Mouse (Mus musculus) intestine, embryonic 15.5 days (tissue): ENCODE measurements at regions not wholly inside any gene's neighbourhood (a gene's known extent, or its start where the extent isn't known, plus 50 kb on each side); places are given as distances from the start of the nearest gene placed in this dataset.

Source experiments
- ATAC-seq: fragments of 200-750 bp; cut with Nextera tagmentation; 2 replicates; pipeline ENCODE4 v1.8.0; 2017; ENCODE audit warnings: moderate TSS enrichment, moderate library complexity
- H3K27ac ChIP-seq: fragments of 300-500 bp; sonication (generic); 2 replicates; pipeline ENCODE4 v1.5.1; 2015; ENCODE audit warnings: mild to moderate bottlenecking, inconsistent platforms
- H3K27me3 ChIP-seq: fragments of 300-500 bp; sonication (generic); replicated peaks from 2 replicates; pipeline ENCODE4 v1.6.1; 2015; ENCODE audit warnings: inconsistent platforms
- H3K36me3 ChIP-seq: fragments of 300-500 bp; sonication (generic); 2 replicates; pipeline ENCODE4 v1.6.1; 2015; ENCODE audit warnings: inconsistent platforms
- H3K4me1 ChIP-seq: fragments of 300-500 bp; sonication (generic); replicated peaks from 2 replicates; pipeline ENCODE4 v1.6.1; 2015; ENCODE audit warnings: inconsistent platforms
- H3K4me2 ChIP-seq: fragments of 300-500 bp; sonication (generic); replicated peaks from 2 replicates; pipeline ENCODE4 v1.6.1; 2015; ENCODE audit warnings: mild to moderate bottlenecking, inconsistent platforms
- H3K4me3 ChIP-seq: fragments of 300-500 bp; sonication (generic); replicated peaks from 2 replicates; pipeline ENCODE4 v1.5.1; 2015; ENCODE audit warnings: inconsistent platforms
- H3K9ac ChIP-seq: fragments of 300-500 bp; sonication (generic); 2 replicates; pipeline ENCODE4 v1.6.1; 2015; ENCODE audit warnings: inconsistent platforms
- H3K9me3 ChIP-seq: fragments of 300-500 bp; sonication (generic); 2 replicates; pipeline ENCODE4 v1.6.1; 2016; ENCODE audit warnings: inconsistent platforms
- WGBS: fragments of 180-500 bp; shearing (Covaris S2); methylation state at CpG from one replicate; pipeline ENCODE4 v1.1.7; 2015; 5-methylcytosine and 5-hydroxymethylcytosine counted together

DNA sequence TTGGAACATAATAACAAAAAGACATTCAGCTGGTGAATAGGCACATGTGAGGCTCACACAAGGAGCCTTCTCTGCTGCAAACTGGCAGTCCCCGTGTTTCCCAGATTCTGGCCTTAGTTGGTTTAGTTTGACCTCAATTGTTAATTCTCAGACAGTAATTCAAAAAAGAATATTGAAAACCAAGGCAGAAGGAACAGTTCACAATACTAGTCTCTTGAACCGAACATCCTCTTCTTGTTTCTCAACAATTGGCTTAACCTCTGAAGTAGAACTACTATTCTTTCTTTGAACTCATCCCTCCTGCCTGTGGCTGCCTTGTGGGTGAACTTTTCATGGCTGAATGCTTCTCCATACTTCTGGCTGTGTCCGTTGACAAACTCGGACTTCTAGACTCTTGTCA is 110.4 kb upstream of the Neil3 start:
- no peaks in the 10 kb centered on the region for H3K4me1 ChIP-seq
- WGBS, result 84% methylated on average over 4 of the region's 4 CpGs
- H3K9ac ChIP-seq, result no peak overlapping the region
- ATAC-seq, result no peak
- no peaks in the 10 kb centered on the region for H3K36me3 ChIP-seq
- H3K9me3 ChIP-seq, result no peaks in the 10 kb centered on the region
- H3K27ac ChIP-seq, result no peak overlapping the region
- no peak overlapping the region for H3K4me2 ChIP-seq
- H3K4me3 ChIP-seq, result no peak overlapping the region
- no peaks in the 10 kb centered on the region for H3K27me3 ChIP-seq

- ATAC-seq, result peak; percentile 43; the same call in 1 of the 2 replicates
- Histone ChIP-seq H3K9me3 (no peaks in the 10 kb centered on the region), H3K27me3 (no peaks in the 10 kb centered on the region), H3K4me1 (no peaks in the 10 kb centered on the region), H3K27ac (no peak overlapping the region), H3K36me3 (no peaks in the 10 kb centered on the region), H3K4me2 (no peak overlapping the region), H3K4me3 (no peak overlapping the region), H3K9ac (no peak overlapping the region)
These were observed 130.3 kb upstream of the Neil3 start for GRCm38 (mm10) chr8:53769211-53769610.

DNA sequence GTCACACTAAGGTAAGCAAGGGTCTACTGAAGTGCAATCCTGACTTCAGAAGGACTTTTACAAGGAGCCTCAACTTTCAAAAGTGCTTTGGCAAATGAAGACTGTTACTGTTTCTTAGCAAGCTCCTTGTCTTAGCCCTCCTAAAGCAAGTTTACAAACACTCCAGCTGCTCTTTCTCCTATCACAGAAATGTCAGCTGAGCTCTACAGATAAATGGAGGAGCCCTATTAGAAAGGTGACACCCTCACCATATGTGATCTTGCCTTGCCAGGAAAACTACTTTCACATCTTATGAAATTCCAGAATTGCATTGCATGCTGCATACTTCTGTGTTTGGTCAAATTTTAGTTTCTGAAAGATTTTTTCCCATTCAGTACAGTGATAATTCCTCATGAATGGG is 136.6 kb upstream of the Neil3 start:
- Histone ChIP-seq H3K27me3 (no peaks in the 10 kb centered on the region), H3K9me3 (no peaks in the 10 kb centered on the region), H3K4me1 (no peaks in the 10 kb centered on the region), H3K36me3 (no peaks in the 10 kb centered on the region), H3K4me2 (no peak overlapping the region), H3K4me3 (no peak overlapping the region), H3K27ac (no peak overlapping the region), H3K9ac (no peak overlapping the region)
- no peak for ATAC-seq

DNA sequence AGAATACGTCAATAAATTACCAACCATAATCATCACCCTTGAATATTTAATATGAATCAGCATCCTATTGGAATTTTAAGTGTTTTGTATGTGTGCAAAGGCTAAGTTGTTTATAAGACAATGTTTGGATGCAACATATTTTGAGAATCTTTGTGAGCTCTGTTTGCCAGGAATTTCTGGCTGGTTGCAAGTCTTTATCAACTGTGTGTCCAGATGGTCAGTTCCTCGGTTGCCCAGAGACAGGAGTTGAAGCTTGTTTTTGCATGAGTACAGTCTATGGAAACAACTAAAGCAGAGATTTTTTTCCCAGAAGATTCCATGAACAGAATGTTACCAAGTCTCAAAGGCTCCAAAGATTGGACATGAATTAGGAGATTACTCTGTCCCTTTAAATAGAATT is 142.0 kb upstream of the Neil3 start:
- WGBS, result 70% methylated on average over 2 of the region's 2 CpGs

DNA sequence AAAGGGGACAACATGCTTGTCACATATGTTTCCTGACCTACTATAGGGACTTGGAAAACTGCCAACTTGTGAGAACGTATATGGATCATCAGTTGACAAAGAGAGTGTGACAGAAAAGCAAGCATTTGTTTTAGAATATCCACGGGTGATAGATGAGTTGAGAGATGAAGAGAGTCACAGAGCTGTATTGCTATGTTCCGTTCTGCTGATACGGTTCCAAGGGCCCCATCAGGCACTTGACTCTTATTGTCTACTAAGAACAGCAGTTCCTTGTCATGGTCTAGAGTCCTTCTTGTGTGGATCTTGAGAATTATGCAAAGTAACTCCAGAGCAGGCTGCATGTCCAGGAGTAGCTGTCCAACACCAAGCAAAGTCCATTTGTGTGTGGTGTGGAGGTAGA is 143.0 kb upstream of the Neil3 start:
- no peak overlapping the region for H3K9ac ChIP-seq
- no peaks in the 10 kb centered on the region for H3K27me3 ChIP-seq
- no peak overlapping the region for H3K4me2 ChIP-seq
- H3K27ac ChIP-seq, result no peak overlapping the region
- H3K4me3 ChIP-seq, result no peak overlapping the region
- no peaks in the 10 kb centered on the region for H3K36me3 ChIP-seq
- ATAC-seq, result no peak
- no peaks in the 10 kb centered on the region for H3K9me3 ChIP-seq
- WGBS, result 68% methylated on average over 4 of the region's 4 CpGs
- H3K4me1 ChIP-seq, result no peaks in the 10 kb centered on the region

More for the DNA sequence above, 142.0 kb upstream of the Neil3 start:
- Histone ChIP-seq H3K9ac (no peak overlapping the region), H3K27ac (no peak overlapping the region), H3K9me3 (no peaks in the 10 kb centered on the region), H3K36me3 (no peaks in the 10 kb centered on the region), H3K27me3 (no peaks in the 10 kb centered on the region), H3K4me3 (no peak overlapping the region), H3K4me2 (no peak overlapping the region), H3K4me1 (no peaks in the 10 kb centered on the region)
- ATAC-seq, result no peak

DNA sequence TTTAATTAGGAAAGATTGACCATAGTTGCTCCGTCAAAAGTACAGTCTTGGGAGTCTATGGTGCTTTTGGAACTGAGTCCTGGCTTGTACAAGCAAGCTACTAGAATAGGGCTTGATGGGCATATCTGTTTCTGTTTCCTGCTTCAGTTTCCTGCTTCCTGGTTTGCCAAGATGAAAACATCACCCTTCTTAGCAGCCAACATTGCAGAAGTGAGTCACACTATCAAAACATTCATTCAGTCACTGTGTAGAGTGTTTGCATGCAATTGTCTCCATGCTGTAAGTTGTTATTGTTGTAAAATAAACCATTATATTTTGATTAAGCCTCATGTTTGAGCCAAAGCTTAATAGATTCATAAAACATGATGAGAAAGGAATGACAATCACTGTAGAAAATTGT is 149.3 kb upstream of the Neil3 start:
- no peaks in the 10 kb centered on the region for H3K36me3 ChIP-seq
- H3K9ac ChIP-seq, result no peak overlapping the region
- ATAC-seq, result no peak
- no peak overlapping the region for H3K4me3 ChIP-seq
- H3K9me3 ChIP-seq, result no peaks in the 10 kb centered on the region
- H3K27me3 ChIP-seq, result no peaks in the 10 kb centered on the region
- no peak overlapping the region for H3K27ac ChIP-seq
- H3K4me1 ChIP-seq, result no peaks in the 10 kb centered on the region
- WGBS, result 93% methylated on average over 1 of the region's 1 CpGs
- no peak overlapping the region for H3K4me2 ChIP-seq

DNA sequence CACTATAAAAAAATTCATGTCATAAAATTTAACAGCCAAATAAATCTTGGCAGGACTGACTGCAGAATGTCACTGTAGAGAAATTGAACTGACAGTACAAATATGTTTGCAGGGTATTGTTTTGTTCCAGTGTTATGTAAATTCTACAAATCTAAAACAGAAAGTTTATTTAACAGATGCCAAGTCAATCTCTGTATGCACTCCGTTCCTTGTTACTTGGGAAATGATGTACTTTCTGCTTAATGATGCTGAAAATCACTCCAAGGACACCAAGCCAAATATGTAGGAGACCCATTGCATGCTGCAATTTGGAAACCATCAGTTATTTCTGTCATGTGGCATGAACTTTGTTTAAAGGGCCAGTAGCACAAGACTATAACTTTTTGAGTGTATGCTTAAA is 182.3 kb upstream of the Neil3 start:
- no peak for ATAC-seq
- 49% methylated on average over 1 of the region's 1 CpGs for WGBS
- no peak overlapping the region for H3K4me2 ChIP-seq
- no peak overlapping the region for H3K4me3 ChIP-seq
- no peak overlapping the region for H3K27ac ChIP-seq
- no peaks in the 10 kb centered on the region for H3K9me3 ChIP-seq
- H3K4me1 ChIP-seq, result no peaks in the 10 kb centered on the region
- no peaks in the 10 kb centered on the region for H3K27me3 ChIP-seq
- H3K36me3 ChIP-seq, result no peaks in the 10 kb centered on the region
- no peak overlapping the region for H3K9ac ChIP-seq

DNA sequence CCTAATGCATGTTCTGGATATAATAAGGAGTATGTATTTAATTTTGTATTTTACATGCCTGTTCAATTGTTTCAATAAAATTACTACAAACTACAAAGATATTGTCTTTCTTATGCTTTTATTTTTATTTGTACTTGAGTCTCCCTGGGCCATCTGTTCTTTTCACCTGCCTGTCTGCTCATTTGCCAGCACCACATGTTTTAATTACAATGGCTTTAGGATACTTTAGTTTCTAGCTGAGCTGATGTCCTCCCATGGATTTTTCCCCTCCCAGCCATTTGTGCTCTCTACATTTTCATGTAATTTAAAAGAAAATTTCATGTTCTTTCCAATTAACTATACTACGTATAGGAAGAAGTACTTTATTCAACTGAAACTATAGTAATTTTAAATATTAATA is 188.5 kb upstream of the Neil3 start:
- no peak overlapping the region for H3K9ac ChIP-seq
- no peak overlapping the region for H3K4me2 ChIP-seq
- 94% methylated on average over 1 of the region's 1 CpGs for WGBS
- H3K27me3 ChIP-seq, result no peaks in the 10 kb centered on the region
- no peak overlapping the region for H3K27ac ChIP-seq
- no peak for ATAC-seq
- H3K4me1 ChIP-seq, result no peaks in the 10 kb centered on the region
- no peak overlapping the region for H3K4me3 ChIP-seq
- H3K9me3 ChIP-seq, result no peaks in the 10 kb centered on the region
- H3K36me3 ChIP-seq, result no peaks in the 10 kb centered on the region

GRCm38 (mm10) chr8:53847821-53848220 is 209.0 kb upstream of the Neil3 start:
- H3K27me3 ChIP-seq, result no peaks in the 10 kb centered on the region
- no peaks in the 10 kb centered on the region for H3K36me3 ChIP-seq
- H3K9me3 ChIP-seq, result no peaks in the 10 kb centered on the region
- no peak overlapping the region for H3K4me2 ChIP-seq
- H3K4me1 ChIP-seq, result no peaks in the 10 kb centered on the region
- H3K27ac ChIP-seq, result no peak overlapping the region
- no peak overlapping the region for H3K4me3 ChIP-seq
- no peak overlapping the region for H3K9ac ChIP-seq
- ATAC-seq, result no peak

GRCm38 (mm10) chr8:53868567-53868966 is 208.8 kb upstream of the Vegfc start:
- H3K36me3 ChIP-seq, result no peaks in the 10 kb centered on the region
- no peaks in the 10 kb centered on the region for H3K4me1 ChIP-seq
- no peak overlapping the region for H3K4me2 ChIP-seq
- no peaks in the 10 kb centered on the region for H3K9me3 ChIP-seq
- no peaks in the 10 kb centered on the region for H3K27me3 ChIP-seq
- H3K9ac ChIP-seq, result no peak overlapping the region
- ATAC-seq, result no peak
- WGBS, result 74% methylated on average over 1 of the region's 1 CpGs
- no peak overlapping the region for H3K4me3 ChIP-seq
- no peak overlapping the region for H3K27ac ChIP-seq

DNA sequence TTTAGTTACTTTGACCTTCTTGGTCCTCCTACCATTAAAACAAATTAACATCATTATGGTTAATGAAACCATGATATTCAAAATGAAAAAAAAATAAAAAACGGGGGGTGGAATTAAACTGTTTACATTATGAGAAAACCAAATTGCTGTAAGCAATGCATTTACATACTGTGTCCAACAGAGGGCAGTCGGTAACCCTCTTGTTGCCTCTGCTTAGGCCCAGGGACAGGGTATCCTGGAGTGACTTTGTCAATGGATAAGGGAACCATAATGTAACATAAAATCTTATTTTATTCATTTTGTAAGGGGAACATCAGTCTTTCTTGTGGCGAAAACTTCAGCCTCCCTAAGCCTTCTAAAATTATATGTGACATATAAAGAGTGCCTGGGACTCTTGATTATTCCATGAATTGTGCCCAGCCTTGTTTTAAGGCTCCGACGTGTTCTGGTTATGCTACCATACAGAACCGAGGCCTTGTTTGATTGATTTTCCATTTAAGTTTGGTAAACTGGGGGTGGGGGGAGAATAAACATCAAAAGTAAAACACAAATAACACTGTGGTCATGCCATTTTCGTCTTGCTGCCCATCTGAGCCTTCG is 207.3 kb upstream of the Vegfc start:
- Histone ChIP-seq H3K4me3 (no peak overlapping the region), H3K36me3 (no peaks in the 10 kb centered on the region), H3K4me2 (no peak overlapping the region), H3K9ac (no peak overlapping the region), H3K27ac (no peak overlapping the region), H3K27me3 (no peaks in the 10 kb centered on the region), H3K4me1 (no peaks in the 10 kb centered on the region), H3K9me3 (no peaks in the 10 kb centered on the region)
- no peak for ATAC-seq
- 63% methylated on average over 8 of the region's 8 CpGs for WGBS

DNA sequence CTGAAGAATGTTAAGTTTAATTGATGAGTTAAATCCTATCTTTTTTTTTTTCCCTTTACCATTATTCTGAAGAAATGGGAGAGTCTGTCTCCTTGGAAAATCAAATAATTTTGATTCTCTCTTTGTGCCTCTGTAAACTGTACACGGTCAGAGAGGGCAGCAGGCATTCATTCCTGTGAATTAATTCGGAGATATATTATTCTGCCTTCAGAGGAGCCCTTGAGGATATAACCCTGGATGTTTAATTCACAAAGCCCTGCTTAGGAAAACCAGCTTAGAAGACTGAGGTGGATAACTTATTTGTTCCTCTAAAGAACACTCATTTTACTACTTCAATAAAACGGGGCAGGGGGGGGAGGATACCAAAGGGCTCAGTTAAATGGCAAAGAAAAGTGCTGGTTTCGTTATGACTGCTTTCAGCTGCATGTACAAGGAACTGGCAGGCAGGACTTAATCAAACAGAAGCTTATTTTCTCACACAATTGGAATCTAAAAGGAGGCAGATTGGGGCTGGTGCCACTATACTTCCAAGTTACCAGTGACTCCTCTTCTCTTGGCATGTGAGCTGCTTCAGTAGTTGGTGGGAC is 205.3 kb upstream of the Vegfc start:
- no peak overlapping the region for H3K4me2 ChIP-seq
- WGBS, result 40% methylated on average over 4 of the region's 4 CpGs

DNA sequence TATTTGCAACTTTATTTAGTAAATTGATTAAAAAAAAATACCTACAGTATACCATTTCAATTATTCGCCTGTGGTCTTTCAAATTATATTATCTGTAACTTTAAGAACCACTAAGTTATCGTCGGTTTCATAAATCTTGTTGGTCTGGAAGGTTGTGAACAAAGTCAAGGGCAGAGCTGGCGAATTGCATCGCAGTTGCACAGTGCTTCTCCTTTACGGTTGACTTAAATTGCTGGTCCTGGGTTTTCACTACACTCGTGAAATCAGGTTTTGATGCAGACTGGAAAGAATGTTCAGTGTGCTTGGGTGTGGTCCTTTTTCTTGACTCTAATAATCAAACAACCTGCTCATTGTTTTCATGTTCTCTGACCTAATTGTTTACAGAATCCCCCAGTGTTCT is 198.6 kb upstream of the Vegfc start:
- Histone ChIP-seq H3K9me3 (no peaks in the 10 kb centered on the region), H3K27me3 (no peaks in the 10 kb centered on the region), H3K4me1 (no peaks in the 10 kb centered on the region), H3K4me2 (no peak overlapping the region), H3K27ac (no peak overlapping the region), H3K9ac (no peak overlapping the region), H3K4me3 (no peak overlapping the region), H3K36me3 (no peaks in the 10 kb centered on the region)
- WGBS, result 82% methylated on average over 7 of the region's 7 CpGs
- ATAC-seq, result no peak

More for the DNA sequence above, 205.3 kb upstream of the Vegfc start:
- Histone ChIP-seq H3K4me1 (no peaks in the 10 kb centered on the region), H3K4me3 (no peak overlapping the region), H3K27me3 (no peaks in the 10 kb centered on the region), H3K9me3 (no peaks in the 10 kb centered on the region), H3K9ac (no peak overlapping the region), H3K36me3 (no peaks in the 10 kb centered on the region), H3K27ac (no peak overlapping the region)
- no peak for ATAC-seq
